Mouse (Mus musculus): Measurements from ENCODE around the gene Mdga1.
A peak's percentile ranks its signal among the peaks of the same experiment; 100 is the strongest.

Gene Mdga1

DNA sequence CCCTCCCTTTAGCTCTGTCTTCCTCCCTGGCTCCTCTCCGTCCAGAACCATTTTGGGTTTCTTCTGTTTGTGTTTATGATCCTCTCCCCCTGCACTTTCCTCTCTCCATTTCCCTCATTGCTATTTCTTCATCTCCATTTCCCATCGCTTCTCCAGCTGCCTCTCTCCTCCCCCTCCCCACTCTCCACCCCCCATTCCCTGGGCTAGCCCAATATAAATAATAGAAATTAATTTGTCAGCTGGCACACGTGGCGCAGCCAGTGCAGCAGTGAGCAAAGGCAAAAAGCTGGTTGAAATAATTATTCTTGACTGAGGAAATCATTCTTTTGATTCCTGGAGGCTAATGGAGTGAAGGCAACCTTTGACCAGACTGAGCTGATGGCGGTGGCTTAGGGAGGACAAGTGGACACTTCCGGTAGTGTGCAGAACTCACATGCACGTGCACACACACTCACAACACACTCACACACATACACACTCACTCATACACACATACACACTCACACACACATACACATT, at the start of gene Mdga1:
Gene Mdga1, minus strand, starts transcription at position 51 of the 519 bp plus-strand sequence.
- DNase-seq (ENCODE audit: low spot score) = no peak

- DNase-seq (ENCODE audit: low spot score) = no peak
Observed at GRCm38 (mm10) chr17:30018927-30019610, 49.2 kb upstream of the Mdga1 start.

DNA sequence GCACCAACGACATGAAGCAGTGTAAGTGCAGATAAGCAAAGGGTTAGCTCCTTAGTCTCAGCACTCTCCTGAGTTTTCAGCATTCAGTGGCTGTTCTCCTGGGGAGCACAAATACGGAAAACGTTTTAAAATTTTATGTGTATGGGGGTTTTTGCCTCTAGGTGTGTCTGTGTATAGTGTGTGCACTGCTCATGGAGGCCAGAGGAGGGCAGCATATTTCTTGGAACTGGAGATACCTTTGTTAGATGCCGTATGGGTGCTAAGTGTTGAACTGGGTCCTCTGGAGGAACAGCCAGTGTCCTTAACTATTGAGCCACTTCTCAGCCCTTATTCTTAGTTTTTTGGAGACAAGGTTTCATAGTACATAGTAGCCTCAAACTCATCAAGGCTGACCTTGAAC, 44.8 kb upstream of the Mdga1 start:
- DNase-seq (ENCODE audit: low spot score) = no peak

DNA sequence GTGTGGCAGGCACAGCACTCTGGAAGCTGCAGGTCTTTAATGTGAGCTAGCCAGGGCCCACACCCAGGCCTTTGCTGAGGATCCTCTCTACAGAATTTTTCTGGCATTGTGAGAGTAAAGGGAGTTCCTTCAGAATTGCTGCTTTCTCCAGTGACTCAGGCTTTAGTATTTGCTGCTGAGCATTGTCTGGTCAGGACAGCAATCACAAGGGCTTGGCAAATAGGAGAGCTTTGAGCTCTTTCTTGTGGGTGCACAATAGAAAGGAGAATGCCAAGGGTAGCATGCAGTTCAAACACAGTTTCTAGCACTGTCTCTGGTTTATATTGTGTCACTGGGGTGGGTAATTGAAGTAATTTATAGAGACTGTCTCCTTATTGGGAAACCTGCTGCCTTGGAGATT, 38.5 kb upstream of the Mdga1 start:
- DNase-seq (ENCODE audit: low spot score) = no peak

DNA sequence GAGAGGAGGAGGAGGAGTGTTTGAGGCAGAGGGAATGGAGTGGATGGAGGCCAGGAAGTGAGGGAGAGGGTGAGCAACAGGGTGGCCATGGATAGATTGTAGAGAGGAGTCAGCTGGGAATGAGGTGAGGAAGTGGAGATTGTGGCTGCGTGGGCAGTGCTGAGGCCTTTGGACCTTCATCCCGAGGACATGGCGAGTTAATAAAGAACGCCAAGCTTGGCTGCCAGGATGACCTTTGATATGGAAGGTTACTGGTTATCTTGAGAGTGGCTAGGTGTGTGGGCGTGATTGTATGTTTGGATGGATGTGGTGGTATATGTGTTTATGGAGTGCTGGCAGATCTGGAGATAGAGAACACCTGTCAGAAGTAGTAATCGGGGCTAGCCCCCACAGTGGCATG, 38.0 kb upstream of the Mdga1 start:
- no peak for DNase-seq (ENCODE audit: low spot score)

DNA sequence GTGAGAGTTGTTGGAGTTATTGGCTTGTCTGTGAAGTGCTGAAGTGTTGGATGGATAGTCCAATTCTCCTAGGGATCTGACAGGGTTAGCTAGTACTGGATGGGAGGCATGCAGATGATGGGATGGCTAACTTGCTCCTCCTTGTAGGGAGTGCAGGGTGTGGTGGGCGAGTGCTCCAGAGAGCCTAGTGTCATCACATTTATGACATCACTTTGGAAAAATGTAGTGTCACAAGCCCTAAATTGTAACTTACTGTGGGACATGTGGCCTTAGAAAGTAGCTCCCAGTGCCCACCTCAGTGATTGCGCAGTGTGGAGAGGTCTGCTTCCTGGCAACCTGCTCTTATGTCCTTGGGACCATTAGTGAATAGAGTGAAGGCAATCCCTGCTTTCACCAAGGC, 37.0 kb upstream of the Mdga1 start:
- DNase-seq (ENCODE audit: low spot score) = no peak

DNA sequence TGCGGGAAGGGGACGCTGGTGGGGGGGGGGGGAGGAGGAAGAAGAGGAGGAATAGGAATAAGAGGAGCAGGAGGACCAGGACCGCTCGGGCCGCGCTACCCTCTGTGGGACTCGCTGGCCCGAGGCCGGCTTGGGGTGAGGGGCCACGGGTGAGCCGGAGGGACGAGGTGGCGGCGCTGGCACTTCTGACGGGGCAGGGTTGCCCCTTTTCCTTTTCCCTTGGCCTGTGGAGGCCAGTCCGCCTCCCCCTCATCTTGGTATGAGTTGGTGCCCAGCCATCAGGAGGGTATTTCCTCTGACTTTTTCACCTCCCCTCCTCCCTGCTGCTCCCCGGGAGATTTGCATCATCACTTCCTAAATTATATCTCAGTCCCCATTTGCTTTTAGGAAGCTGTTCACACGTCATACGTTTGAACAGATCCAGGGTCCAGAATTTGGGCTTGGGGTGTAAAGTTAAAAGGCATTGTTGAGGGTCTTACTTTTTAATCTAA, 35.6 kb upstream of the Mdga1 start:
- peak; percentile 50 for DNase-seq (ENCODE audit: low spot score)

DNA sequence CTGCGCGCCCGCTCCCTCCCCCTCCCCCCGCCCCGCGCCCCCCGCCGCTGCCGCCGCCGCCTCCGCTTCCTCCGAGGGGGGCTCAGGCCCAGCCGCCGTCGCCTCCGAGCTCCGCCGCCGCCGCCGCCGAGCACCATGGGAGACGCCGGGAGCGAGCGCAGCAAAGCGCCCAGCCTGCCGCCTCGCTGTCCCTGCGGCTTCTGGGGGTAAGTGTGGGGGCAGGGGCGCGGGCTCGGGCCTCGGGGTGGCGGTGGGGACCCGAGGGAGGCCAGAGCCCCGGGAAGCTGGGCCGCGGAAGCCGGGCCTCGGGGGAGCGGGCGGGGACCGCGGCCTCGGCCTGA, 35.2 kb upstream of the Mdga1 start:
- no peak for DNase-seq (ENCODE audit: low spot score)

DNA sequence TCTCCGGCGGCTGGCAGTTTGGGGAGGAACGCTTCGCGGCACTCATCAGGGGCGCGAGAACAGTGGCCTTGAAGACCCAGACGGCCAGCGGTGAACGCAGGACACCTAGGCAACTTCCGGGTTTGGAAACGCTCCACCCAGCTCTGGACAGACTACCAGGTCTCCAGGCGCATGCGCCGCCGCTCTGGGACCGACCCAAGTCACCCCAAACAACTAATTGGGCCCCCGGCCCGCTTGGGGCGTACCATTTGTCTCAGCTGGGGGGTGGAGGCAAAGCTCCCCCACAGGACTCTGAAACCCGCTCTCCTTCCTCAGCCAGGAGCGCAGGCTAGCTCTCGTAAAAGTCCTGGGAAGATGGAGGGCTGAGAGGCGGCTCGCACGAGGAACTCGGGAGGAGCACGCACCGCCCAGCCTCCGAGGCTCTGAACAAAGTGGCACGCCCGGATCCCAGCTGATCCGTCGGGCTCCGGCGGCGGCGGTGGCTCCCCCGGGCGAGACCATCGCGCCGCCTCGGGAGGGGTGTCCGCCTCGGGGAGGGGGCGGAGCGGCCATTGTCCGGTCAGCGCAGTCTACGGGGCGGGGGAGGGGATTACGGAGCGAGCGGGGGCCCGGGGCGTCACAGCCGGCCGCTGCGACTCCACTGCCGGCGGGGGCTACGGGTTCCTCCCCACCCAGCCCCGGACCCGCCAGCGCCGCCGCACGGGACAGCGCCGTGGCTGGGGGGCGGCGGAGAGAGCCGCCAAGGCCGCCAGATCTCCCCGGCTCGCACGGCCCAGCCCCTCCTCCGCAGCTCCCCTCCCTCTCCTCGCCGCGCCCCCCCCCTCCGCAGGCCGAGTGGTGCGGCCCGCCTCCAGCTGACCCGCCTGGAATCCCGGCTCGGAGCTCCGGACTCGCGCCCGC, 34.6 kb upstream of the Mdga1 start, which contains the start of gene Zfand3:
Gene Zfand3, plus strand, starts transcription at position 531 of the 900 bp plus-strand sequence.
- DNase-seq (ENCODE audit: low spot score) = peak; percentile 95

GRCm38 (mm10) chr17:29998566-29999295, 28.8 kb upstream of the Mdga1 start:
- no peak for DNase-seq (ENCODE audit: low spot score)

DNA sequence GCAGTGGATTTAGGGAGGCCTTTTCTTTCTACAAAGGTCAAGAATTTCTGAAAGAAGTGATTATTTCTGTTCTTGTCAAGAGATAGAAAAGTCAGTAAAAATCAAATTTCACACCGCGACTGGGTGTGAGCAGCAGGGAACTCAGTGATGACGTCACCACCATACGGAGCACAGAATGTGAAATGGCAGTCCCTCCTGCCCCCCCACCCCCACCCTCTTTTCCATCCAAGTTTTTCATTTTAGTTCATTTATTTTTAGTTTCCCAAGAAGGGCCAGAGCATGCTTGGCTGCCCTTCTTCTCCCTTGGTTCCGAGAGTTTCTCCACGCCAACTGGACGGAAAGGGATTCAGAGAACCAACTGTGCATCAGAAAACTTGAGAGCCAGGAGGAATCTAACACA, 27.8 kb upstream of the Mdga1 start:
- no peak for DNase-seq (ENCODE audit: low spot score)

GRCm38 (mm10) chr17:29995986-29996385, 26.1 kb upstream of the Mdga1 start:
- DNase-seq (ENCODE audit: low spot score) = no peak

DNA sequence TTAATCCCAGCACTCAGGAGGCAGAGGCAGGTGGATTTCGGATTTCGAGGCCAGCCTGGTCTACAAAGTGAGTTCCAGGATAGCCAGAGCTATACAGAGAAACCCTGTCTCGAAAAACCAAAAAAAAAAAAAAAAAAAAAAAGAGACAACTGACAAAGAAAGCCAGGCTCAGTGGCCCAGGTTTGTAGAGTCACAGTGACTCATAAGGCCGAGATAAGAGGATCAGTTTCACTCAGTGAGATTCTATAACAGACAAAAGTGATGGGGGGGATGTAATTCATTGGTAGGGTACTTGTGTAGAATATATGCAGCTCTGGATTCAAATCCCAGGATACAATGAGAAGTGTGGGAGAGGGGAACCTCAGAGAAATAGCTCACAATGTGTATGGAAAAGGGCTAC, 24.6 kb upstream of the Mdga1 start:
- no peak for DNase-seq (ENCODE audit: low spot score)

DNA sequence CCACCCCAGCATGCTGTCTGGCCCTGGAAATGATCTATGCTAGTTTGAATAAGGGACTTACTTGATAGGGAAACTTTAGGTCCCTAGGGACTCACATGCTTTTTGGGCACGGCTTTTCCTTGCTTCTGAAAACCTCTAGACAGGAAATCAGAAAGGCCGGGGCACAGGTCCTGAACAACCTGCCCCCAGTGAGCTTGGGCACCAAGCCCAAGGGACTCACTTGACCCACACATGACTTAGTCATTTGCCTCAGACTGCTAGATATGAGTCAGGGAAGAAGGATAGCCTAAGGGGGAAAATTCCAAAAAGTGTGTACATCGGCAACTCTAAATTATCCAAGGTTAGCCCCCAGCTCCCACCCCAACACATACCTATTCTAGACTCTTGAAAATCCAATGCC, 24.1 kb upstream of the Mdga1 start:
- no peak for DNase-seq (ENCODE audit: low spot score)

GRCm38 (mm10) chr17:29993488-29993887, 23.6 kb upstream of the Mdga1 start:
- DNase-seq (ENCODE audit: low spot score) = no peak

- DNase-seq (ENCODE audit: low spot score) = no peak
Observed at GRCm38 (mm10) chr17:29990845-29991244, 21.0 kb upstream of the Mdga1 start.

DNA sequence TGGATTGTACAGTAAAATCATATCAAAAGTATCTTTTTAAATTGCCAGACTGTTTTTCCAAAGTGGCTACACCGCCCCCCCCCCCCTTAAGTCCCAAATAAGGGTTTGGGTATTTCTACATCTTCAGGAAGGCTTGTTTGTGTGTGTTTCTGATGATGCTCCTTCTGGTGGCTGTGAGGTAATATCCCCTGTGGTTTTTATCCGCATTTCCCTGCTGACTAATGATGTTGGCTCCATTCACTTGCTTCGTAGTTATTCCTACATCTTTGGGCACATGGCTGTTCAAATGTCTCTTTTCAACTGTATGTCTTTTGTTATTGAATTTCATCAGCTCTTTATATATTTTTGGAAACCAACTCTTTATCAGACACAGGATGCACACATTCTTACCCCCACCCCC, 20.2 kb upstream of the Mdga1 start:
- no peak for DNase-seq (ENCODE audit: low spot score)

DNA sequence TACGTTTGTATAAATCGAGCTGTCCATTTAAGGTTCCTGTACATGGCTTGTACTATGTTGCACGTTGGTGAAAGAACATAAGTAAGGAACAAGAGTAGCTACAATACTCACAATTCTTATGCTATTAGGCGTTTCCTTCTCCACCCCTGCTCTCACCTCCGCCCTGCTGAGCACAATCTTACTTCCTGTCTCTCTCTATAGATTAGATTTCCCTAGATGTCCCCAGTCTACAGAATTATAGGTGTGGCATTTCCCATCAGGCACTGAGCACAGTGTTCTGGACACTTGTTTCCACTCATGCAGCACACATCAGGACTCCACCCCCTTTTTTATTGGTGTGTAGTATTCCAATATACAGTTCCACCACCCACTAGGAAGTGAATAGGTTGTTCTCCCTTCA, 19.8 kb upstream of the Mdga1 start:
- no peak for DNase-seq (ENCODE audit: low spot score)

GRCm38 (mm10) chr17:29988141-29988540, 18.3 kb upstream of the Mdga1 start:
- no peak for DNase-seq (ENCODE audit: low spot score)

DNA sequence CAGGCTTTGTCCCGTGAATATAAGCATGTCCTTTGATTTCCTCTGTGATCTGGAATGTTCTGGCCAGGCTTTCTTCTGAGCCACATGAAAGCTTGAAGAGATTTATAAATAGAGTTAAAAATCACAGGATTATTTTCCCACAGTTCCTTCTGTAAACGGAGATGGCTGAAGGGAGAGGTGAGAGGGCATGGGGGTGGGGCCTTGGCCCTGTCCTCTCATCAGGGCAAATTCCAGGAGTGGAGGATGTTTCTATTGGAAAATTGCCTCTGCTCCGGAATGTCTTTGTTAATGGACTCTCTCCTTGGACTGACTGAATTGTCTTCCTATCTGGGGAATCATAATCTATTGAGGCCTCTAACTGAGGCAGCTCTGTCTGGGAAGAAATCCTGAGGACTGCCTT, 15.6 kb upstream of the Mdga1 start:
- no peak for DNase-seq (ENCODE audit: low spot score)

DNA sequence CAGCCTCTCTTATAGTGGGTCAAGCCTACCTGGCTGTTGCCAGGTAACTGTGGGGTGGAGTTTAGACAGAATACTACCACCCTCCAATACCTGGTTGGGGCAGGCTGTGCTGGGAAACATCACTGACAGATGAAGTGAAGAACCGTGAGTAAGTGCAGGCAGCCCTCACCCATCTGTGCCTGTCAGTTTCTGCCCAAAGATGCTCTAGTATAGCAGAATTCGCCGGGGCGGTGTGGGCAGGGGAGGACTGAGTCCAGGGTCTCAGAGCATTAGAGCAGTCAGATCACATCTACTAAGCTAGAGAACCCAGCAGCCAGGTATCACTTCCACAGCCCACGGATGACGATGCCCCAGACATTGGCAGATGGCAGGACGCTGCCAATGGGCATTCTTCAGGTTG, 15.0 kb upstream of the Mdga1 start:
- DNase-seq (ENCODE audit: low spot score) = no peak

DNA sequence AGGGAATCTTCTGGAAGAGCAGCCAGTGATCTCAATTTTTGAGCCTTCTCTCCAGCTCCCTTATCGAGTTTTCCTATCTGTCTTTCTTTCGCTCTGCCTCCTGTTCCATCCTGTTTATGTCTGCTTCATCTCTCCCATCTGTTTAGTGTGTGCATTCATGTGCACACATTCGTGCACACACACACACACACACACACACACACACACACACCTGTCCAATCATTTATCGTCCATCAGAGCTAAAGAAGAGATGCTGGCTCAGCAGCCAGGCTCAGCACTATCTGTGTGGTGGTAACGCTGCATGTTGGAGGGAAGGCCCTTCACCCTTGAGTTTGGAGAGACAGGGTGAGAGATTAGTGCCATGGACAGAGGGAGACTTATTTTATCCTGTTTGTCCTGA, 13.3 kb upstream of the Mdga1 start:
- no peak for DNase-seq (ENCODE audit: low spot score)

Data from ovary, postnatal 36 days (tissue).